Mouse (Mus musculus): ENCODE results near the gene Ublcp1. TPM values are rescaled to one million over a fixed set of nuclear protein-coding genes. Genes with fewer than 3 reads are reported as not detected.
"Not testable (repeated sequence)": the region's sequence is repeated elsewhere in the genome, so short reads cannot be mapped to it uniquely, and the experiment has no call there.

Gene Ublcp1
- polyA plus RNA-seq, 1 experiment from 2014 or later: 40.9 TPM

- Histone ChIP-seq H3K36me3 (replicated peaks; ENCODE audit: insufficient read depth, low read length) (peaks cover 39% of the 10 kb centered on the region), H3K27ac (ENCODE audit: low read depth) (no peak overlapping the region), H3K27me3 (ENCODE audit: insufficient read depth, low read length) (no peaks in the 10 kb centered on the region), H3K4me2 (ENCODE audit: low read depth, low read length) (no peak overlapping the region), H3K4me1 (ENCODE audit: insufficient read depth) (no peaks in the 10 kb centered on the region), H3K9ac (replicated peaks) (no peak overlapping the region), H3K9me3 (ENCODE audit: low read length) (no peaks in the 10 kb centered on the region), H3K4me3 (ENCODE audit: low read depth, low read length) (no peak overlapping the region)
- no peak for DNase-seq
- WGBS (ENCODE audit: insufficient replicate concordance): 59% methylated on average over 6 of the region's 6 CpGs
- TF ChIP-seq EP300 (IDR thresholded peaks at IDR 0.05; ENCODE audit: low read depth): no peak
- TF ChIP-seq CTCF (IDR thresholded peaks at IDR 0.05; ENCODE audit: low read depth): no peak
- ATAC-seq: peak; percentile 44; the same call in 1 of the 2 replicates
Observed at GRCm38 (mm10) chr11:44461493-44461892, 8.8 kb downstream of the Ublcp1 start.

- WGBS (ENCODE audit: insufficient replicate concordance): 51% methylated on average over 2 of the region's 2 CpGs
- H3K9ac ChIP-seq (replicated peaks): no peak overlapping the region
- peak; percentile 65 for DNase-seq
- no peaks in the 10 kb centered on the region for H3K27me3 ChIP-seq (ENCODE audit: insufficient read depth, low read length)
- TF ChIP-seq CTCF (IDR thresholded peaks at IDR 0.05; ENCODE audit: low read depth) (peak; percentile 92), EP300 (IDR thresholded peaks at IDR 0.05; ENCODE audit: low read depth) (no peak)
- H3K4me1 ChIP-seq (ENCODE audit: insufficient read depth): no peaks in the 10 kb centered on the region
- ATAC-seq: peak; percentile 54
- H3K27ac ChIP-seq (ENCODE audit: low read depth): no peak overlapping the region
- H3K9me3 ChIP-seq (ENCODE audit: low read length): 0 out of 2 replicates have a peak, but pooled peaks cover 3% of the 10 kb centered on the region
- no peak overlapping the region for H3K4me2 ChIP-seq (ENCODE audit: low read depth, low read length)
- H3K4me3 ChIP-seq (ENCODE audit: low read depth, low read length): no peak overlapping the region
- H3K36me3 ChIP-seq (replicated peaks; ENCODE audit: insufficient read depth, low read length): peaks cover 30% of the 10 kb centered on the region
Observed at GRCm38 (mm10) chr11:44453423-44453822, 16.9 kb downstream of the Ublcp1 start.

GRCm38 (mm10) chr11:44452016-44452415, 18.3 kb downstream of the Ublcp1 start:
- not testable (repeated sequence) for H3K27ac ChIP-seq (ENCODE audit: low read depth); DNase-seq; H3K27me3 ChIP-seq (ENCODE audit: insufficient read depth, low read length); H3K4me3 ChIP-seq (ENCODE audit: low read depth, low read length); H3K9me3 ChIP-seq (ENCODE audit: low read length); H3K4me2 ChIP-seq (ENCODE audit: low read depth, low read length); H3K4me1 ChIP-seq (ENCODE audit: insufficient read depth); H3K9ac ChIP-seq (replicated peaks); ATAC-seq
- H3K36me3 ChIP-seq (replicated peaks; ENCODE audit: insufficient read depth, low read length): peaks cover 20% of the 10 kb centered on the region
- 88% methylated on average over 5 of the region's 5 CpGs for WGBS (ENCODE audit: insufficient replicate concordance)

- Histone ChIP-seq H3K9me3 (ENCODE audit: low read length) (0 out of 2 replicates have a peak, but pooled peaks cover 3% of the 10 kb centered on the region), H3K36me3 (replicated peaks; ENCODE audit: insufficient read depth, low read length) (peaks cover 13% of the 10 kb centered on the region), H3K4me1 (ENCODE audit: insufficient read depth) (no peaks in the 10 kb centered on the region), H3K9ac (replicated peaks) (no peak overlapping the region), H3K4me2 (ENCODE audit: low read depth, low read length) (no peak overlapping the region), H3K4me3 (ENCODE audit: low read depth, low read length) (no peak overlapping the region), H3K27ac (ENCODE audit: low read depth) (no peak overlapping the region), H3K27me3 (ENCODE audit: insufficient read depth, low read length) (no peaks in the 10 kb centered on the region)
- DNase-seq: no peak
- ATAC-seq: no peak
- TF ChIP-seq CTCF (IDR thresholded peaks at IDR 0.05; ENCODE audit: low read depth) (no peak), EP300 (IDR thresholded peaks at IDR 0.05; ENCODE audit: low read depth) (no peak)
Observed at GRCm38 (mm10) chr11:44451046-44451445, 19.3 kb downstream of the Ublcp1 start.

- Histone ChIP-seq H3K9me3 (ENCODE audit: low read length) (no peaks in the 10 kb centered on the region), H3K27me3 (ENCODE audit: insufficient read depth, low read length) (no peaks in the 10 kb centered on the region), H3K9ac (replicated peaks) (no peak overlapping the region), H3K4me3 (ENCODE audit: low read depth, low read length) (no peak overlapping the region), H3K27ac (ENCODE audit: low read depth) (no peak overlapping the region), H3K36me3 (replicated peaks; ENCODE audit: insufficient read depth, low read length) (no peaks in the 10 kb centered on the region), H3K4me2 (ENCODE audit: low read depth, low read length) (no peak overlapping the region), H3K4me1 (ENCODE audit: insufficient read depth) (no peaks in the 10 kb centered on the region)
- no peak for DNase-seq
- 79% methylated on average over 6 of the region's 6 CpGs for WGBS (ENCODE audit: insufficient replicate concordance)
- TF ChIP-seq EP300 (IDR thresholded peaks at IDR 0.05; ENCODE audit: low read depth): no peak
- no peak for TF ChIP-seq CTCF (IDR thresholded peaks at IDR 0.05; ENCODE audit: low read depth)
- ATAC-seq: no peak
Observed at GRCm38 (mm10) chr11:44437786-44438185, 32.5 kb downstream of the Ublcp1 start.

GRCm38 (mm10) chr11:44430036-44430435, 40.3 kb downstream of the Ublcp1 start:
- H3K27ac ChIP-seq (ENCODE audit: low read depth): no peak overlapping the region
- 82% methylated on average over 3 of the region's 3 CpGs for WGBS (ENCODE audit: insufficient replicate concordance)
- DNase-seq (no peak), ATAC-seq (no peak)
- H3K4me3 ChIP-seq (ENCODE audit: low read depth, low read length): no peak overlapping the region
- H3K9ac ChIP-seq (replicated peaks): no peak overlapping the region
- H3K27me3 ChIP-seq (ENCODE audit: insufficient read depth, low read length): no peaks in the 10 kb centered on the region
- H3K9me3 ChIP-seq (ENCODE audit: low read length): no peaks in the 10 kb centered on the region
- H3K4me2 ChIP-seq (ENCODE audit: low read depth, low read length): no peak overlapping the region
- no peaks in the 10 kb centered on the region for H3K36me3 ChIP-seq (replicated peaks; ENCODE audit: insufficient read depth, low read length)
- no peak for TF ChIP-seq EP300 (IDR thresholded peaks at IDR 0.05; ENCODE audit: low read depth)
- no peak for TF ChIP-seq CTCF (IDR thresholded peaks at IDR 0.05; ENCODE audit: low read depth)
- no peaks in the 10 kb centered on the region for H3K4me1 ChIP-seq (ENCODE audit: insufficient read depth)

- Histone ChIP-seq H3K4me3 (ENCODE audit: low read depth, low read length) (no peak overlapping the region), H3K27me3 (ENCODE audit: insufficient read depth, low read length) (no peaks in the 10 kb centered on the region), H3K4me1 (ENCODE audit: insufficient read depth) (no peaks in the 10 kb centered on the region), H3K9ac (replicated peaks) (no peak overlapping the region), H3K4me2 (ENCODE audit: low read depth, low read length) (no peak overlapping the region), H3K9me3 (ENCODE audit: low read length) (no peaks in the 10 kb centered on the region), H3K36me3 (replicated peaks; ENCODE audit: insufficient read depth, low read length) (no peaks in the 10 kb centered on the region), H3K27ac (ENCODE audit: low read depth) (no peak overlapping the region)
- ATAC-seq: no peak
- DNase-seq: no peak
- no peak for TF ChIP-seq CTCF (IDR thresholded peaks at IDR 0.05; ENCODE audit: low read depth)
- TF ChIP-seq EP300 (IDR thresholded peaks at IDR 0.05; ENCODE audit: low read depth): no peak
- WGBS (ENCODE audit: insufficient replicate concordance): 56% methylated on average over 2 of the region's 2 CpGs
Observed at GRCm38 (mm10) chr11:44427951-44428350, 42.3 kb downstream of the Ublcp1 start.
